Mouse (Mus musculus) embryo, embryonic 11 days (tissue): ENCODE measurements around the gene Hs6st1.
"Not testable (repeated sequence)": the region's sequence is repeated elsewhere in the genome, so short reads cannot be mapped to it uniquely, and the experiment has no call there.

ENCODE experiments used
- DNase-seq: peaks from one replicate; pipeline ENCODE4 v3.0.0-alpha.2; 2015

Gene Hs6st1

GRCm38 (mm10) chr1:36068076-36068475 is at the start of gene Hs6st1:
Gene Hs6st1 (plus strand): TSS chr1:36068400.
- DNase-seq = peak; percentile 98

- no peak for DNase-seq
Measured at GRCm38 (mm10) chr1:36018617-36019016, 49.6 kb upstream of the Hs6st1 start.

- DNase-seq = no peak
Measured at GRCm38 (mm10) chr1:36019161-36019560, 49.0 kb upstream of the Hs6st1 start.

GRCm38 (mm10) chr1:36020315-36020714 is 47.9 kb upstream of the Hs6st1 start:
- no peak for DNase-seq

- peak; percentile 49 for DNase-seq
Measured at GRCm38 (mm10) chr1:36030421-36030821, 37.8 kb upstream of the Hs6st1 start.

- DNase-seq = no peak
Measured at GRCm38 (mm10) chr1:36038769-36039168, 29.4 kb upstream of the Hs6st1 start.

- no peak for DNase-seq
Measured at GRCm38 (mm10) chr1:36042072-36042471, 26.1 kb upstream of the Hs6st1 start.

GRCm38 (mm10) chr1:36043793-36044192 is 24.4 kb upstream of the Hs6st1 start:
- DNase-seq = not testable (repeated sequence)

- no peak for DNase-seq
Measured at GRCm38 (mm10) chr1:36044288-36044687, 23.9 kb upstream of the Hs6st1 start.

GRCm38 (mm10) chr1:36052672-36053071 is 15.5 kb upstream of the Hs6st1 start:
- no peak for DNase-seq

GRCm38 (mm10) chr1:36053566-36053965 is 14.6 kb upstream of the Hs6st1 start:
- DNase-seq = no peak

GRCm38 (mm10) chr1:36054182-36054966 is 13.8 kb upstream of the Hs6st1 start:
- DNase-seq = no peak

GRCm38 (mm10) chr1:36054967-36055357 is 13.2 kb upstream of the Hs6st1 start:
- DNase-seq = no peak

GRCm38 (mm10) chr1:36059351-36059750 is 8.8 kb upstream of the Hs6st1 start:
- DNase-seq = no peak

GRCm38 (mm10) chr1:36059959-36060953 is 7.9 kb upstream of the Hs6st1 start:
- DNase-seq = peak; percentile 35

- no peak for DNase-seq
Measured at GRCm38 (mm10) chr1:36061211-36061915, 6.8 kb upstream of the Hs6st1 start.

GRCm38 (mm10) chr1:36062088-36062805 is 6.0 kb upstream of the Hs6st1 start:
- DNase-seq = no peak

GRCm38 (mm10) chr1:36062826-36063640 is 5.2 kb upstream of the Hs6st1 start:
- no peak for DNase-seq

- no peak for DNase-seq
Measured at GRCm38 (mm10) chr1:36063641-36063955, 4.6 kb upstream of the Hs6st1 start.

GRCm38 (mm10) chr1:36064223-36064622 is 4.0 kb upstream of the Hs6st1 start:
- DNase-seq = no peak
